ENCODE assay signal across 22 mouse cellular contexts in the genomic region with DNA sequence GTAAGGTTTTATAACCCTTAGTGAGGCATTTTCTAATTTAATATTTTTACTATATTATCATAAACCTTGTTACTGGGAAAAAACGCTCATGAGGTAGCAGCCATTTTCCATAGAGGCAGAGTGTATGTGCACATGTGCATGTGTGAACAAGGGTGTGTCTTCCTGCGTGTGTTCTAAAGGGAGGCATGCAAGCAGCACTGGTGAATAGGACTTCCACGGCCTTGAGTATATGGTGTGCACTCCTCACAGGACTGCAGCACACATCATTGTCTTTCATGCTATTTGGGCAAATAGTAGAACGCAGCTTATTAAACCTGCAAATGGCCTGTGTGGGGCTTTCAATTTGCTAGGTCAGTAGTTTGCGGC.
A peak's percentile ranks its signal among the peaks of the same experiment; 100 is the strongest.
DNase-seq lines count a peak whose midpoint lies in the region; ATAC-seq and TF ChIP-seq lines count a peak whose summit lies in the region.
"Had no signal": no experiment of that assay in that cellular context is flagged by ENCODE, and none has a peak within 500 bp of the region (broad histone marks: within the 10 kb centered on the region; RNA-seq: fewer than 3 reads in every experiment).

No protein-coding gene starts in this region.

- 84% methylated on average over 5 of the region's 5 CpGs for WGBS in hindbrain, embryonic 13.5 days
- WGBS in hindbrain, postnatal 0 days, result 79% methylated on average over 5 of the region's 5 CpGs
- 89% methylated on average over 5 of the region's 5 CpGs for WGBS in midbrain, embryonic 11.5 days
- 87% methylated on average over 5 of the region's 5 CpGs for WGBS in midbrain, postnatal 0 days
- 67% methylated on average over 5 of the region's 5 CpGs for WGBS in intestine, postnatal 0 days

- H3K4me1 ChIP-seq in hindbrain, embryonic 13.5 days (replicated peaks), result peaks cover 50% of the 10 kb centered on the region
- 0 out of 2 replicates have a peak, but pooled peaks cover 2% of the 10 kb centered on the region for H3K4me1 ChIP-seq in hindbrain, postnatal 0 days (ENCODE audit: insufficient read depth, low read length)
- peaks cover 9% of the 10 kb centered on the region for H3K4me1 ChIP-seq in midbrain, embryonic 11.5 days (ENCODE audit: control insufficient read depth, insufficient read depth, low read length)
- H3K4me1 ChIP-seq in midbrain, postnatal 0 days (ENCODE audit: insufficient read depth, low read length), result peaks cover 3% of the 10 kb centered on the region; the same call in 1 of the 2 replicates
- H3K4me1 ChIP-seq in intestine, postnatal 0 days (replicated peaks; ENCODE audit: control insufficient read depth, insufficient read depth, low read length), result no peaks in the 10 kb centered on the region
- H3K4me1 ChIP-seq: forebrain, embryonic 15.5 days had no signal

- H3K27me3 ChIP-seq in hindbrain, embryonic 13.5 days, result no peaks in the 10 kb centered on the region
- no peaks in the 10 kb centered on the region for H3K27me3 ChIP-seq in hindbrain, postnatal 0 days (ENCODE audit: insufficient read depth, low read length)
- no peaks in the 10 kb centered on the region for H3K27me3 ChIP-seq in midbrain, embryonic 11.5 days (ENCODE audit: control insufficient read depth, insufficient read depth, low read length)
- H3K27me3 ChIP-seq in midbrain, postnatal 0 days (ENCODE audit: insufficient read depth, low read length), result no peaks in the 10 kb centered on the region
- no peaks in the 10 kb centered on the region for H3K27me3 ChIP-seq in intestine, postnatal 0 days (replicated peaks; ENCODE audit: control insufficient read depth, insufficient read depth, low read length)
- H3K27me3 ChIP-seq: embryonic facial prominence, embryonic 13.5 days; forebrain, embryonic 12.5 days; forebrain, embryonic 15.5 days had no signal

- H3K9me3 ChIP-seq in hindbrain, embryonic 13.5 days, result no peaks in the 10 kb centered on the region
- H3K9me3 ChIP-seq in hindbrain, postnatal 0 days (ENCODE audit: low read length), result no peaks in the 10 kb centered on the region
- H3K9me3 ChIP-seq in midbrain, embryonic 11.5 days (ENCODE audit: control insufficient read depth, low read length), result no peaks in the 10 kb centered on the region
- H3K9me3 ChIP-seq in midbrain, postnatal 0 days (ENCODE audit: low read length), result no peaks in the 10 kb centered on the region
- H3K9me3 ChIP-seq in intestine, postnatal 0 days (ENCODE audit: control insufficient read depth), result no peaks in the 10 kb centered on the region
- H3K9me3 ChIP-seq: embryonic facial prominence, embryonic 10.5 days; embryonic facial prominence, embryonic 13.5 days; forebrain, embryonic 12.5 days; forebrain, embryonic 15.5 days had no signal

- H3K4me3 ChIP-seq in hindbrain, embryonic 13.5 days, result no peak overlapping the region
- no peak overlapping the region for H3K4me3 ChIP-seq in hindbrain, postnatal 0 days (ENCODE audit: low read length)
- no peak overlapping the region for H3K4me3 ChIP-seq in midbrain, embryonic 11.5 days (ENCODE audit: low read depth, low read length)
- no peak overlapping the region for H3K4me3 ChIP-seq in midbrain, postnatal 0 days (ENCODE audit: low read depth, low read length)
- no peak overlapping the region for H3K4me3 ChIP-seq in intestine, postnatal 0 days (ENCODE audit: low read depth, low read length)
- H3K4me3 ChIP-seq: embryonic facial prominence, embryonic 10.5 days; embryonic facial prominence, embryonic 13.5 days; erythroblast, embryonic 14.5 days; forebrain, embryonic 12.5 days; forebrain, embryonic 15.5 days had no signal

- no peak for TF ChIP-seq CTCF in hindbrain, postnatal 0 days (IDR thresholded peaks at IDR 0.05; ENCODE audit: low read depth)
- no peak for TF ChIP-seq CTCF in midbrain, postnatal 0 days (IDR thresholded peaks at IDR 0.05)
- TF ChIP-seq CTCF in intestine, postnatal 0 days (IDR thresholded peaks at IDR 0.05; ENCODE audit: low read depth), result no peak

- H3K9ac ChIP-seq in hindbrain, embryonic 13.5 days, result no peak overlapping the region
- no peak overlapping the region for H3K9ac ChIP-seq in hindbrain, postnatal 0 days (replicated peaks; ENCODE audit: low read length)
- H3K9ac ChIP-seq in midbrain, embryonic 11.5 days (ENCODE audit: low read length), result no peak overlapping the region
- no peak overlapping the region for H3K9ac ChIP-seq in midbrain, postnatal 0 days (replicated peaks; ENCODE audit: low read length, poor library complexity, severe bottlenecking)
- no peak overlapping the region for H3K9ac ChIP-seq in intestine, postnatal 0 days (ENCODE audit: low read depth, low read length)
- H3K9ac ChIP-seq: embryonic facial prominence, embryonic 13.5 days; forebrain, embryonic 12.5 days; forebrain, embryonic 15.5 days had no signal

- DNase-seq in hindbrain, postnatal 0 days (ENCODE audit: low spot score), result no peak
- peak; percentile 28 for DNase-seq in midbrain, embryonic 11.5 days (ENCODE audit: low spot score, missing footprints)
- DNase-seq in midbrain, postnatal 0 days (ENCODE audit: low spot score), result no peak
- DNase-seq in kidney, adult 9 months, result no peak
- DNase-seq: adrenal gland, adult 8-10 months; adrenal gland, postnatal 25 days; cerebellum, adult 11-12 months; cerebellum, adult 8-10 months; cerebellum, postnatal 10 days; cerebellum, postnatal 36 days; embryo, embryonic 11 days; gastrocnemius, postnatal 10 days; gastrocnemius, postnatal 36 days had no signal

- H3K4me2 ChIP-seq in hindbrain, embryonic 13.5 days, result no peak overlapping the region
- no peak overlapping the region for H3K4me2 ChIP-seq in hindbrain, postnatal 0 days (ENCODE audit: low read depth, low read length)
- no peak overlapping the region for H3K4me2 ChIP-seq in midbrain, embryonic 11.5 days
- no peak overlapping the region for H3K4me2 ChIP-seq in midbrain, postnatal 0 days (ENCODE audit: low read depth, low read length, poor library complexity, severe bottlenecking)
- peak overlapping the region; percentile 7; the same call in 1 of the 2 replicates for H3K4me2 ChIP-seq in intestine, postnatal 0 days (replicated peaks; ENCODE audit: low read depth)
- H3K4me2 ChIP-seq: embryonic facial prominence, embryonic 13.5 days; forebrain, embryonic 12.5 days; forebrain, embryonic 15.5 days; heart, embryonic 11.5 days had no signal

- H3K27ac ChIP-seq in hindbrain, embryonic 13.5 days, result 0 out of 2 replicates have a peak overlapping the region, but pooled peaks have one; percentile 30
- no peak overlapping the region for H3K27ac ChIP-seq in hindbrain, postnatal 0 days
- no peak overlapping the region for H3K27ac ChIP-seq in midbrain, embryonic 11.5 days (ENCODE audit: low read depth, low read length)
- H3K27ac ChIP-seq in midbrain, postnatal 0 days (ENCODE audit: low read depth, low read length), result no peak overlapping the region
- no peak overlapping the region for H3K27ac ChIP-seq in intestine, postnatal 0 days (ENCODE audit: low read depth, low read length)
- H3K27ac ChIP-seq: embryonic facial prominence, embryonic 10.5 days; embryonic facial prominence, embryonic 13.5 days; forebrain, embryonic 15.5 days had no signal

- no peak for ATAC-seq in hindbrain, embryonic 13.5 days (ENCODE audit: low FRiP score)
- no peak for ATAC-seq in hindbrain, postnatal 0 days
- ATAC-seq in midbrain, embryonic 11.5 days (ENCODE audit: low FRiP score), result no peak
- ATAC-seq in midbrain, postnatal 0 days (ENCODE audit: low FRiP score), result no peak
- ATAC-seq in intestine, postnatal 0 days, result no peak
- ATAC-seq: activated CD4-positive, CD25-positive, alpha-beta regulatory T cell, adult 4 months; forebrain, embryonic 15.5 days had no signal

- H3K36me3 ChIP-seq in hindbrain, embryonic 13.5 days, result no peaks in the 10 kb centered on the region
- no peaks in the 10 kb centered on the region; the same call in 1 of the 2 replicates for H3K36me3 ChIP-seq in hindbrain, postnatal 0 days (ENCODE audit: insufficient read depth, low read length)
- no peaks in the 10 kb centered on the region for H3K36me3 ChIP-seq in midbrain, embryonic 11.5 days (ENCODE audit: control insufficient read depth, insufficient read depth, low read length)
- no peaks in the 10 kb centered on the region for H3K36me3 ChIP-seq in midbrain, postnatal 0 days (ENCODE audit: insufficient read depth, low read length)
- H3K36me3 ChIP-seq in intestine, postnatal 0 days (ENCODE audit: control insufficient read depth, insufficient read depth), result no peaks in the 10 kb centered on the region
- H3K36me3 ChIP-seq: forebrain, embryonic 15.5 days had no signal
